Mouse (Mus musculus): ENCODE data around the gene Rundc3a.

Gene Rundc3a

DNA sequence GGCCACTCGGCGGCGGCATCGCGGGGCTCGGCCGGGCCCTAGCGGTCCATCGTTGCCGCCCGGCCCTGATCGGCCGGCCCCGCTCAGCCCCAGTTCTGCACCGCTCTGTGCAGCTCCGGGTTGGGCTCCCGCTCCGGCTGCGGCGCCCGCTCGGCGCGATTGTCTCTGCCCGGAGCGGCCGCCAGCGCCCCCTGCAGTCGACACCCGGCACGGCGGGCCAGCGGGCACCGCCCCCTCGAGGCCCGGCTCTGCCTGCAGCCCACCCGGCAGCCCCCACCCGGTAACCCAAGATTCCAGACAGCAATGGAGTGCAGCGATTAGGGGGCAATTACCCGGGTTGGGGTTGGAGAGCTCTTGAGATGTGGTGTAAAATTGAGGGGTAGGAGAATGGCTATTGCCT, 54.3 kb downstream of the Rundc3a start, which contains the start of gene Fam171a2:
Gene Fam171a2 (minus strand): TSS at position 186 of the 400 bp plus-strand sequence.
- peak; percentile 63 to 80 for DNase-seq (ENCODE audit: low read depth in 2 of 2, low spot score in 2 of 2)

DNA sequence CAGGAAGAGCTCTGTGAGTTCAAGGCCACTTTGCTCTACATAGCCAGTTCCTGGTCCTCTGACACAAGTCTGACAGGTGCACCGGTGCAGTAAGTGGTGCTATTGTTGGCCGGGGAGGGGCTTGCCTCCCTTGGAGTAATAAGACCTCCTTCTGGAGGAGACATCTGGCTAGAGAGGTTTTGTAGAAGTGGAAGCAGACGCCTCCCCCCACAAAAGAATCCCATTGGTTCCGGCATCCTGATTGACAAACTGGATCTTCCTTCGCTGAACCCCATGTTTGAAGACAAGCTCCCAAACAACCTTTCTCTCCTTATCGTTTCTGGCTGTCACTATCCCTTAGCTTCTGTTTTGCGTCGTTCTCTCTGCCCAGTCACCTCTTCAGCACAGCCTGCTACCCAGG, 55.1 kb downstream of the Rundc3a start:
- no peak for DNase-seq (ENCODE audit: low read depth in 2 of 2, low spot score in 2 of 2)

DNA sequence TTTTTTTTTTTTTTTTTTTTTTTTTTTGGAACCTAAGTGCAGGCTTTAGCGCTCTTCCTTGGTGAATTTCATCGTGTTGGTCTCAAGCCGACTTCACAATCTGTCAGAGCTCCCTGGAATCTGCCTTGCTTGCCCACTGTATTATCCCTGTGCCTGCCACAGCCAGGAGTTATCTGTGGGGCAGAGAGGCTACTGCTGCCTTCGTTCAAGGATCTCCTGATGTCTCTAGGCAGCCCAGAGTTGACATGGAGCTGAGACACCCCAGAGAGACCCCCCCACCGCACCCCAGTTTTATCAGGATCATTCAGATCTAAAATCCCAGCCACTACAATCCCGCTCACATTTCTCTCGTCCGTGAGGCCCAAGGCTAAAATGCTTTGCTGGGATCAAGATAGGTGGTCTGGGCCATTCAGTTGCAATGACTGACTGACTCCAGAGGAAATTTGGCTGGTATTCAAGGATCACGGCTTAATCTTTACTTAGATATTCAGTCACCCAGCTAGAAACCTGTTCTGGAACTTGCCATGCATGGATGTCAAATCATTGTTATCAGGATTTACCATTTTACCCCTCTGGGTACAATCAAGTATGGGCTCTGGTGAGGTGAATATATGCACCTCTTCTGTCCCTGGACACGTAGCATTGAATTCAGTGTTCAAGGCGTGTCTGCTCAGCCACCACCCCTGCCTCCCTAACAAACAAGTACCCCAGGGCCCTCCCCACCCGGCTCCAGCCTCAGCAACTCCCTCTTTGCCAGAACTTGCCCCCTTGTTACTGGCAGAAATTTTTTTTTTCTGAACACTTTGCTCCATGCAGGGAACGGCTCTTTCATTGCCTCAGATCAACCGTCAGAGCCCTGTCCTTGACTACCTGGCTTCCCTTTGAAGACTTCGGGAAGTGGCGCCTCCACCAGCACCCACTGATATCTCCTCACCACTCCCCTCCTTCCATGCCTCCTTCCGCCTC, 56.1 kb downstream of the Rundc3a start:
- DNase-seq (ENCODE audit: low read depth in 2 of 2, low spot score in 2 of 2), result no peak

Data from CD8-positive naive resting alpha-beta T cell, adult 2 months (primary cell).